Mouse (Mus musculus) thymus, adult 2 months (tissue): ENCODE data around the gene Nppa.

Experiments
- CTCF ChIP-seq: fragments of 200-500 bp; IDR thresholded peaks from 2 replicates; pipeline ENCODE4 v1.5.1; 2012; ENCODE audit warnings: mild to moderate bottlenecking, control low read depth, low read length, moderate library complexity, borderline replicate concordance; ENCODE audit not compliant: control insufficient read depth, poor library complexity, insufficient read depth; ENCODE audit errors: extremely low read depth
- POLR2A ChIP-seq: fragments of 200-500 bp; IDR thresholded peaks from 2 replicates; pipeline ENCODE4 v1.6.1; 2012; ENCODE audit warnings: mild to moderate bottlenecking, low read length, control low read depth, moderate library complexity; ENCODE audit not compliant: control insufficient read depth, poor library complexity, insufficient read depth; ENCODE audit errors: extremely low read depth

DNA sequence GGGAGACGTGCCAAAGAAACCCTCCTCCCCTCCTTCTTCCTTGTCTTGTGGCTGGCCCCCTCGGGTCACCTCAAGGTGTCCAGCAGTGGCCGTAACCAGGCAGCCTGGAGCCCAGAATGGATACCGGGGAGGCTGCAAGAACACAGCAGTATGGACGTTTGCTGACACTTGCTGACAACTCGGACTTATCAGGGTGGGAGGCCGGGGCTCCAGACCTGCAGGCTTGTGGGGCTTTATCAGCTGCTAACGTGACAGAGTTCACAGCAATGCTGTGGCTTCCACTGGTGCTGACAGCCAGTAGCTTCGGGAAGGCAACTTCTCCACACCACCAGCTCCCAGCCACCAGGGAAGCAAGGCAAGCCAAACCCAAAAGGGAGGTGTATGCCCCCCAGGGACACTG is 31.2 kb upstream of the Nppa start:
- TF ChIP-seq POLR2A (no peak), CTCF (no peak)
